Mouse (Mus musculus) E14TG2a.4 (cell line): ENCODE data around the gene Myh9.

Experiments used
- CTCF ChIP-seq: conservative IDR thresholded peaks from 2 replicates; pipeline ENCODE4 v1.5.1; 2014; ENCODE audit warnings: low read length
- NANOG ChIP-seq: IDR thresholded peaks from 2 replicates; pipeline ENCODE4 v1.6.1; 2014; ENCODE audit warnings: borderline replicate concordance, low read length, mixed read lengths

DNA sequence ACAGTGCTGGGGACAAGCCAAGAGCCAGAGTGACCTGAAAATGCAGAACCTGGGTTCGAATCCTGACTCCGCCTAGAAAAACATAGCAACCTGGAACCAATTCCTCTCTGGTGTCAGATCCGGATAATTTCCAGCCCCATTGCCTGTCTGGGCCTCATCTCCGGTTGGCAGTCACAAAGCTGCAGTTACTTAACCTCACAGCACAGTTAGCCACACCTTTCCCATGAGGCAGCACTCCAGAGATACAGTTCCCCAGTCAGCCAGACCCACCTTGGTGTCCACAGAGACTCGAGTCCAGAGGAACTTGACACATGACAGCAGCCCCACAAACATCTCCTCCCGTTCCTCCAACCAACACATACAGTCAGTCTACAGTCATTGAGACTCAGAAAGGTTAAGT is 43.2 kb upstream of the Myh9 start:
- TF ChIP-seq CTCF (no peak), NANOG (no peak)
